8 mouse cellular contexts compared by ENCODE assay signal in genomic region chr10:126905650-126906075, GRCm38 (mm10). TPM values are rescaled to one million over a fixed set of nuclear protein-coding genes. Genes with fewer than 3 reads are reported as not detected.
DNase-seq lines count a peak whose midpoint lies in the region; ATAC-seq and TF ChIP-seq lines count a peak whose summit lies in the region.

No protein-coding gene starts in this region.

- in situ Hi-C loops in CH12.LX (cut with MboI; ENCODE audit: low pct_ligation_motif_present, low pct_unique_long_range_greater_than_20kb, low sequenced_read_pairs), result no loop called here

- ATAC-seq in forebrain, embryonic 11.5 days (replicated peaks; ENCODE audit: low FRiP score), result peak; percentile 85
- ATAC-seq in heart, embryonic 16.5 days (replicated peaks; ENCODE audit: extremely low read depth, insufficient read depth, low FRiP score), result peak; percentile 73
- peak; percentile 72 for ATAC-seq in liver, embryonic 15.5 days (ENCODE audit: insufficient read depth)
- ATAC-seq in neural tube, embryonic 12.5 days (ENCODE audit: low FRiP score, low read depth), result peak; percentile 68

- dilution Hi-C loops in CH12.LX (cut with MboI; ENCODE audit: extremely low pct_ligation_motif_present, extremely low pct_unique_long_range_greater_than_20kb, low sequenced_read_pairs), result no loop called here

- DNase-seq in CH12.LX (ENCODE audit: extremely low read depth), result peak; percentile 96
- DNase-seq in c-Kit-positive CD71-positive TER-119-negative erythroid progenitor cells, embryonic 14.5 days (ENCODE audit: low read depth), result peak; percentile 92
- peak; percentile 96 for DNase-seq in forebrain, embryonic 11.5 days (ENCODE audit: low spot score)
- peak; percentile 97 to 98 for DNase-seq in kidney, postnatal 36 days
- DNase-seq in telencephalon, adult 2 months (ENCODE audit: low read depth, low spot score), result peak; percentile 92

- no peak for TF ChIP-seq RAD21 in CH12.LX (IDR thresholded peaks at IDR 0.05; ENCODE audit: low read depth, low read length)

- peak overlapping the region; percentile 57 for H3K9ac ChIP-seq in CH12.LX (ENCODE audit: insufficient read depth, low read depth)
- peak overlapping the region; percentile 59 for H3K9ac ChIP-seq in forebrain, embryonic 11.5 days (ENCODE audit: low read length)
- peak overlapping the region; percentile 79 for H3K9ac ChIP-seq in heart, embryonic 16.5 days (ENCODE audit: low read length)
- peak overlapping the region; percentile 51 for H3K9ac ChIP-seq in liver, embryonic 15.5 days
- H3K9ac ChIP-seq in neural tube, embryonic 12.5 days, result peak overlapping the region; percentile 49

- WGBS in forebrain, embryonic 11.5 days, result 1% methylated on average over 30 of the region's 30 CpGs
- 1% methylated on average over 30 of the region's 30 CpGs for WGBS in heart, embryonic 16.5 days
- under 1% methylated on average over 30 of the region's 30 CpGs for WGBS in liver, embryonic 15.5 days (ENCODE audit: insufficient replicate concordance)
- 2% methylated on average over 30 of the region's 30 CpGs for WGBS in neural tube, embryonic 12.5 days

- no peaks in the 10 kb centered on the region for H3K9me3 ChIP-seq in CH12.LX (replicated peaks; ENCODE audit: low read length)
- no peaks in the 10 kb centered on the region for H3K9me3 ChIP-seq in forebrain, embryonic 11.5 days (ENCODE audit: control insufficient read depth, low read length)
- no peaks in the 10 kb centered on the region for H3K9me3 ChIP-seq in heart, embryonic 16.5 days (replicated peaks; ENCODE audit: control insufficient read depth, low read length)
- H3K9me3 ChIP-seq in liver, embryonic 15.5 days (replicated peaks), result no peaks in the 10 kb centered on the region
- no peaks in the 10 kb centered on the region for H3K9me3 ChIP-seq in neural tube, embryonic 12.5 days

- no peak overlapping the region for H3K27ac ChIP-seq in CH12.LX (ENCODE audit: insufficient read depth, low read depth)
- no peak overlapping the region for H3K27ac ChIP-seq in forebrain, embryonic 11.5 days (ENCODE audit: low read depth, low read length)
- H3K27ac ChIP-seq in heart, embryonic 16.5 days (ENCODE audit: low read length), result peak overlapping the region; percentile 89
- peak overlapping the region; percentile 73 for H3K27ac ChIP-seq in liver, embryonic 15.5 days (replicated peaks)
- H3K27ac ChIP-seq in neural tube, embryonic 12.5 days, result no peak overlapping the region; the same call in 1 of the 2 replicates

- TF ChIP-seq POLR2A in CH12.LX (IDR thresholded peaks at IDR 0.05; ENCODE audit: low read depth, low read length), result peak; percentile 98

- H3K4me3 ChIP-seq in CH12.LX (replicated peaks in 1 of 3; ENCODE audit: low read depth in 2 of 3, low read length in 2 of 3, poor library complexity in 1 of 3), result peak overlapping the region; percentile 67 to 82 (median 70)
- H3K4me3 ChIP-seq in forebrain, embryonic 11.5 days (ENCODE audit: low read depth, low read length), result peak overlapping the region; percentile 37
- peak overlapping the region; percentile 64 for H3K4me3 ChIP-seq in heart, embryonic 16.5 days (ENCODE audit: low read length)
- H3K4me3 ChIP-seq in liver, embryonic 15.5 days (replicated peaks), result peak overlapping the region; percentile 60
- H3K4me3 ChIP-seq in neural tube, embryonic 12.5 days, result peak overlapping the region; percentile 43

- TF ChIP-seq EP300 in CH12.LX (IDR thresholded peaks at IDR 0.05; ENCODE audit: low read length), result no peak

- peaks cover 2 to 15% of the 10 kb centered on the region in 2 experiments; a peak in 2 of 4 replicates for H3K4me1 ChIP-seq in CH12.LX (ENCODE audit: control insufficient read depth in 1 of 2, insufficient read depth in 2 of 2)
- H3K4me1 ChIP-seq in forebrain, embryonic 11.5 days (replicated peaks; ENCODE audit: control insufficient read depth, insufficient read depth, low read length), result no peaks in the 10 kb centered on the region; the same call in 1 of the 2 replicates
- peaks cover 6% of the 10 kb centered on the region for H3K4me1 ChIP-seq in heart, embryonic 16.5 days (ENCODE audit: control insufficient read depth, insufficient read depth, low read length)
- H3K4me1 ChIP-seq in liver, embryonic 15.5 days (replicated peaks), result peaks cover 26% of the 10 kb centered on the region
- 0 out of 2 replicates have a peak, but pooled peaks cover 5% of the 10 kb centered on the region for H3K4me1 ChIP-seq in neural tube, embryonic 12.5 days

- peak overlapping the region; percentile 8 for H3K4me2 ChIP-seq in CH12.LX (ENCODE audit: insufficient read depth, low read depth, poor library complexity, severe bottlenecking)
- peak overlapping the region; percentile 80 for H3K4me2 ChIP-seq in forebrain, embryonic 11.5 days (ENCODE audit: low read depth, low read length, severe bottlenecking)
- peak overlapping the region; percentile 91 for H3K4me2 ChIP-seq in heart, embryonic 16.5 days (ENCODE audit: low read depth, low read length)
- H3K4me2 ChIP-seq in liver, embryonic 15.5 days, result peak overlapping the region; percentile 74
- H3K4me2 ChIP-seq in neural tube, embryonic 12.5 days (replicated peaks), result peak overlapping the region; percentile 75

- TF ChIP-seq CTCF in CH12.LX (conservative IDR thresholded peaks at IDR 0.05 in 1 of 2, IDR thresholded peaks at IDR 0.05 in 1 of 2; ENCODE audit: low read depth in 2 of 2, low read length in 2 of 2), result no peak

- peaks cover 3% of the 10 kb centered on the region for H3K27me3 ChIP-seq in CH12.LX (replicated peaks)
- H3K27me3 ChIP-seq in forebrain, embryonic 11.5 days (ENCODE audit: control insufficient read depth, insufficient read depth, low read length), result no peaks in the 10 kb centered on the region
- H3K27me3 ChIP-seq in heart, embryonic 16.5 days (ENCODE audit: control insufficient read depth, insufficient read depth, low read length), result no peaks in the 10 kb centered on the region
- H3K27me3 ChIP-seq in liver, embryonic 15.5 days, result no peaks in the 10 kb centered on the region
- H3K27me3 ChIP-seq in neural tube, embryonic 12.5 days (replicated peaks), result no peaks in the 10 kb centered on the region

- no peaks in the 10 kb centered on the region for H3K79me2 ChIP-seq in CH12.LX (replicated peaks; ENCODE audit: control insufficient read depth, extremely low read depth, insufficient read depth, poor library complexity, severe bottlenecking)

- no peaks in the 10 kb centered on the region for H3K36me3 ChIP-seq in CH12.LX (replicated peaks in 1 of 2; ENCODE audit: control insufficient read depth in 1 of 2, insufficient read depth in 1 of 2, low read length in 1 of 2)
- H3K36me3 ChIP-seq in forebrain, embryonic 11.5 days (ENCODE audit: control insufficient read depth, insufficient read depth, low read length), result no peaks in the 10 kb centered on the region
- no peaks in the 10 kb centered on the region for H3K36me3 ChIP-seq in heart, embryonic 16.5 days (ENCODE audit: control insufficient read depth, insufficient read depth)
- H3K36me3 ChIP-seq in liver, embryonic 15.5 days (replicated peaks), result no peaks in the 10 kb centered on the region
- no peaks in the 10 kb centered on the region for H3K36me3 ChIP-seq in neural tube, embryonic 12.5 days

TF ChIP-seq in CH12.LX, 34 proteins besides CTCF, POLR2A, EP300 and RAD21:
- TF ChIP-seq IRF4 (IDR thresholded peaks at IDR 0.05; ENCODE audit: low read depth, low read length) (peak; percentile 58; the same call in 1 of the 2 replicates), MYC (IDR thresholded peaks at IDR 0.05; ENCODE audit: low read depth, low read length) (peak; percentile 84), NELFE (IDR thresholded peaks at IDR 0.05; ENCODE audit: low read depth, low read length) (peak; percentile 97), ELF1 (IDR thresholded peaks at IDR 0.05; ENCODE audit: low read depth, low read length) (peak; percentile 97), ZC3H11A (IDR thresholded peaks at IDR 0.05; ENCODE audit: low read depth, low read length) (no peak), E2F4 (IDR thresholded peaks at IDR 0.05; ENCODE audit: insufficient replicate concordance, low read depth, low read length) (no peak), BHLHE40 (IDR thresholded peaks at IDR 0.05; ENCODE audit: low read depth, low read length) (no peak), MAX (IDR thresholded peaks at IDR 0.05; ENCODE audit: low read length) (peak; percentile 80; the same call in 1 of the 2 replicates), KAT2A (IDR thresholded peaks at IDR 0.05; ENCODE audit: insufficient replicate concordance, low read length) (peak; percentile 71; the same call in 1 of the 2 replicates), POLR2AphosphoS2 (IDR thresholded peaks at IDR 0.05; ENCODE audit: low read depth, low read length) (peak; percentile 91), USF2 (conservative IDR thresholded peaks at IDR 0.05; ENCODE audit: low read depth, low read length) (no peak), HCFC1 (IDR thresholded peaks at IDR 0.05; ENCODE audit: low read depth, low read length) (peak; percentile 85), UBTF (IDR thresholded peaks at IDR 0.05; ENCODE audit: low read depth, low read length) (no peak), MXI1 (IDR thresholded peaks at IDR 0.05; ENCODE audit: low read depth, low read length) (peak; percentile 91), TBP (conservative IDR thresholded peaks at IDR 0.05; ENCODE audit: low read depth, low read length) (peak; percentile 79; the same call in 1 of the 2 replicates), SIN3A (IDR thresholded peaks at IDR 0.05; ENCODE audit: low read length) (peak; percentile 76), NRF1 (IDR thresholded peaks at IDR 0.05; ENCODE audit: low read depth, low read length) (peak; percentile 53; the same call in 1 of the 2 replicates), TCF12 (IDR thresholded peaks at IDR 0.05; ENCODE audit: low read depth, low read length) (peak; percentile 78), CHD1 (IDR thresholded peaks at IDR 0.05; ENCODE audit: low read depth, low read length) (no peak)

RNA-seq across cellular contexts. Expression of gene Atp23, which starts 4.5 kb away (rescaled TPM):
- total RNA-seq in CH12.LX (2012; rRNA removed), result 16.7 and 19.8 TPM in 2 replicates
- total RNA-seq in CH12.LX (2014; rRNA removed), result 15.4 and 17.2 TPM in 2 replicates
- 16.9 and 18.9 TPM in 2 replicates for polyA plus RNA-seq in CH12.LX (2012; ENCODE audit: insufficient read length, low read depth)
- 15.5 and 23.2 TPM in 2 replicates for polyA plus RNA-seq in forebrain, embryonic 11.5 days (2014; fragmentation: Nextera tagmentation; extraction: Ambion mirVana)
- 10.3 and 11.3 TPM in 2 replicates for polyA plus RNA-seq in heart, embryonic 16.5 days (2015; fragmentation: Nextera tagmentation; extraction: Ambion mirVana)
- 6.2 and 7.0 TPM in 2 replicates for polyA plus RNA-seq in liver, embryonic 15.5 days (2015; fragmentation: Nextera tagmentation; extraction: Ambion mirVana)
- polyA plus RNA-seq in neural tube, embryonic 12.5 days (2016; fragmentation: Nextera tagmentation; extraction: Ambion mirVana), result 12.8 and 13.1 TPM in 2 replicates

Comparison
In these comparisons a context has a peak if more than half of its experiments do, and no peak if none do; other contexts are left out.
1. H3K27ac ChIP-seq: peak in heart, embryonic 16.5 days (single experiment) and liver, embryonic 15.5 days (single experiment); none in CH12.LX (single experiment), forebrain, embryonic 11.5 days (single experiment) and neural tube, embryonic 12.5 days (single experiment).
2. H3K4me2 ChIP-seq: peak in every context shown above with its lines; median percentile 91 in heart, embryonic 16.5 days; 80 in forebrain, embryonic 11.5 days; 75 in neural tube, embryonic 12.5 days; 74 in liver, embryonic 15.5 days; 8 in CH12.LX.
3. Peak in every context shown above with its lines, with median percentiles within 50 percentile points of each other: DNase-seq, H3K4me3 ChIP-seq, H3K9ac ChIP-seq and ATAC-seq.